Mouse (Mus musculus) E14TG2a.4 (cell line): ENCODE data around the gene Tbk1.

ENCODE experiments used
- H3K27me3 ChIP-seq: 2 replicates; pipeline ENCODE4 v1.6.1; 2014; ENCODE audit warnings: low read length, control low read depth; ENCODE audit not compliant: insufficient read depth
- H3K36me3 ChIP-seq: 2 replicates; pipeline ENCODE4 v1.6.1; 2014; ENCODE audit warnings: low read length, control low read depth; ENCODE audit not compliant: insufficient read depth
- H3K4me1 ChIP-seq: replicated peaks from 2 replicates; pipeline ENCODE4 v1.6.1; 2014; ENCODE audit warnings: low read depth, low read length, control low read depth
- H3K4me3 ChIP-seq: replicated peaks from 2 replicates; pipeline ENCODE4 v1.5.1; 2014; ENCODE audit warnings: mild to moderate bottlenecking, low read length
- H3K9me3 ChIP-seq: 2 replicates; pipeline ENCODE4 v1.6.1; 2014; ENCODE audit warnings: low read length, control low read depth
- CTCF ChIP-seq: conservative IDR thresholded peaks from 2 replicates; pipeline ENCODE4 v1.5.1; 2014; ENCODE audit warnings: low read length
- NANOG ChIP-seq: IDR thresholded peaks from 2 replicates; pipeline ENCODE4 v1.6.1; 2014; ENCODE audit warnings: borderline replicate concordance, low read length, mixed read lengths
- POU5F1 ChIP-seq: IDR thresholded peaks from 2 replicates; pipeline ENCODE4 v1.6.1; 2014; ENCODE audit warnings: low read length, borderline replicate concordance

The Tbk1 gene

DNA sequence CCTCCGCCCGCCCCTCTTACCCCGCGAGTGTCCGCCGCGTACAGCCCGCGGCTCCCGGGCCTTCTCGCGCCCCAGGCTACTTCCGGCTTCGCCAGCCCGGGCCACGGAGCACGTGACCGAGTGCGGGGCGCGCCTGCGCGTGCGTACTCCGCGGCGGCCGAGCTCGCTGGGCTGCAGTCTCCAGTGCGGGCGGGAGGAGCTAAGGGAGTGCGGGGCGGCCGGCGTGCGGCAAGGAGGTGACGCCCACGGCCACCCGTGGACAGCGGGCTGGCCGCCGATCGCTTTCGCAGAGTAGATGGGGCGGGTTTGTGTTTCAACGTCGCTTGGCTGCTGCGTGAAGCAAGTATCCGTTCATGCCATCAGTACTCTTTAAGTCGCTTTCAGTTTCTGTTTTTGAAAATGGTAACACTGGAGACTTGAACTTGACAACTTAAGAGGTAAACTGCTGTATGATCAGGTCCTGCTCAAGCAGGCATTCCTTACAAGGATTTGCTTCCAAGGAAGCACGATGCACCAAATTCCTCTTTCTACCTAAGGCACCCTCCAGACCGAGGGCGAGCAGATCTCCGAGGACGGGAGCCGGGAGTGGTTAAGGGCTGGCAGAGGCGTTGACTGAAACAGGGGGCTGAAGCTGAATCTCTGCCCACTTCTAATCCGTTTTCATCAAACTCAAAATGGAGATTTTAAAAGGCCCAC is at the start of gene Tbk1:
Gene Tbk1 (minus strand): TSS at position 113 of the 696 bp plus-strand sequence.
- no peak for TF ChIP-seq POU5F1
- TF ChIP-seq CTCF = no peak
- TF ChIP-seq NANOG = no peak
- no peaks in the 10 kb centered on the region for H3K27me3 ChIP-seq

DNA sequence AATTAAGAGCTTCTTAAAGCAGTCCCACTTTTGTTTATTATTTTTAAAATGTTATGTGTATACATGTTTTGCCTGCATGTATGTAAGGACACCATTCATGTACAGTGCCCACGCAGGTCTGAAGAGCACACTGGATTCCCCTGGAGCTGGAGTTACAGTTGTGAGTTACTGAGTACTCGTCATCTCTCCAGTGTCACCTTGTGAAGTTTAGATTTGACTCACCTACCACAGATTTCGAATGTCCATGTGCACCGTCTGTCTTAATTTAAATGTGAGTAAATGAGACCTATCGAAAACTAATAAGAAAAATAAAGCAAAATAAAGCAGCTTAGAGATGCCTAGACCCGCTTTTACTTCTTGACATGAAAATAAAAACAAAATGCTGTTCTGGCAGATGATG is 49.7 kb upstream of the Tbk1 start:
- Histone ChIP-seq H3K27me3 (peaks cover 3% of the 10 kb centered on the region; the same call in 1 of the 2 replicates), H3K4me3 (no peak overlapping the region), H3K4me1 (peaks cover 28% of the 10 kb centered on the region), H3K36me3 (no peaks in the 10 kb centered on the region), H3K9me3 (no peaks in the 10 kb centered on the region)
- TF ChIP-seq POU5F1 (no peak), NANOG (no peak), CTCF (no peak)

More for the DNA sequence above, at the start of gene Tbk1:
- H3K9me3 ChIP-seq = no peaks in the 10 kb centered on the region
- peaks cover 36% of the 10 kb centered on the region for H3K4me1 ChIP-seq
- peaks cover 63% of the 10 kb centered on the region for H3K36me3 ChIP-seq
- H3K4me3 ChIP-seq = peak within 1 kb of the TSS; percentile 88

DNA sequence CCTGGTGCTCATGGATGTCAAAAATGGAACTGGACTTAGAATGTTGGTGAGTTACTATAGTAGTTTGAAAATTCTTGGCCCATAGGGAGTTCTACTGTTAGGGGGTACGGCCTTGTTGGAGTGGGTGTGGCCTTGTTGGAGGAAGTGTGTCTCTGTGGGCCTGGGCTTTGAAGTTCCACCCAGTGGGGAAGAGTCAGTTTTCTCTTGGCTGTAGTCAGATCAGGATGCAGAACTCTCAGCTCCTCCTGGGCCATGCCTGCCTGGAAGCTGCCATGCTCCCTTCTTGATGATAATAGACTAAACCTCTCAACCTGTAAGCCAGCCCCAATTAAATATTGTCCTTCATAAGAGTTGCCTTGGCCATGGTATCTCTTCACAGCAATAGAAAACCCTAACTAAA is 47.6 kb upstream of the Tbk1 start:
- TF ChIP-seq CTCF (no peak), NANOG (no peak), POU5F1 (no peak)
- no peaks in the 10 kb centered on the region for H3K27me3 ChIP-seq
- no peaks in the 10 kb centered on the region for H3K9me3 ChIP-seq
- no peaks in the 10 kb centered on the region for H3K36me3 ChIP-seq
- H3K4me1 ChIP-seq = peaks cover 11% of the 10 kb centered on the region
- H3K4me3 ChIP-seq = no peak overlapping the region

DNA sequence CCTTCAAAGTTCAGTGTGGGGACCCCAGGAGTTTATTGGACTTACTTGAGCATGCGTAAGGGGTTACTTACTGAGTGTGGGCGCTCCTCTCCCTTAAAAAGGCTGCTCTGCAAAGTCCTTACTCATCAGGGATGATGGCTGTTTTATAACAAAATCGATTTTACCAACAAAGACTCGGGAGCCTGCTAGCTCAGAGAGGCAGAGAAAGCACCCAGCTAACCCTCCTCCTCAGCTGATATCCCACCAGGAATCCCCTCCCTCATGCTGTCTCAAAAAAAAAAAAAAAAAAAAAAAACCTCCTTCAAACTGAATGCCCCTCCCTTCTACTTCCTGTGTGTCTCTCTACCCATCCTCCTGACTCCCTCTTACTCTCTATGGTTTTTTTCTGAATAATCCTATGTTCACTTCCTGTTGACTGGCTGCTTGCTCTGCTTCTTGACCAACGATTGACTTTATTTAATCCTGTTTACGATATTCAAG is 42.0 kb upstream of the Tbk1 start:
- Histone ChIP-seq H3K4me3 (peak overlapping the region; percentile 94), H3K27me3 (no peaks in the 10 kb centered on the region), H3K4me1 (peaks cover 42% of the 10 kb centered on the region), H3K36me3 (peaks cover 12% of the 10 kb centered on the region; the same call in 1 of the 2 replicates), H3K9me3 (no peaks in the 10 kb centered on the region)
- TF ChIP-seq CTCF = no peak
- TF ChIP-seq NANOG = no peak
- TF ChIP-seq POU5F1 = no peak

DNA sequence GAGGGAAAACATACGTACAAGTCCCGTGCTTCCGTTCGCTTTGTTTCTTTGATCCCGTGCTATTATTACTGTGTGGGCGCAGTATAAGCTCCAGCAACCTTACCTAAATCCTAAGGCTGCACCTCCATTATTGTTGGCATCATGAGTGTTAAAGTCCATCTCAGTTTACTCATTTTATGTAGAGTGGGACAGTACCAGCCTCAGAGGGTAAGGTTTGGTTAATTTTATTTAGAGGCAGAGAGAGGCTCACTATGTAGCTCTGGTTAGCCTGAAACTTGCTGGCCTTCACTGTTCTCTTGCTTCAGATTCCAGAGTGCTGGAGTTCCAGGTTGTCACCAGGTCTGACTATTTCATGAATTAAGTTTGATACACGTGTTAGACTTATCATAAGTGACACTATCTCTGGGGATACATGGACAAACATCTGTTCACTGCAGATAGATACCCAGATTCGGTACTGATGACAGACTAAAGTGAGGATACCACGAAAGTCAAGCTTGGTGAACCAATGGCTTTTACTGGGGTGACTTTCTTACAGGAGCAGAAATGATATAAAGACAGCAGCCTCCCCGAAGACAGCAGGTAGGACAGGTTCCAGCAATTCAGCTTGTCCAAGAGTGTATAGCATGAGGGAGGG is 40.7 kb upstream of the Tbk1 start:
- TF ChIP-seq CTCF (no peak), NANOG (no peak), POU5F1 (no peak)
- H3K4me3 ChIP-seq = peak overlapping the region; percentile 94
- no peaks in the 10 kb centered on the region for H3K27me3 ChIP-seq
- H3K9me3 ChIP-seq = no peaks in the 10 kb centered on the region
- H3K4me1 ChIP-seq = peaks cover 53% of the 10 kb centered on the region
- peaks cover 22% of the 10 kb centered on the region for H3K36me3 ChIP-seq

DNA sequence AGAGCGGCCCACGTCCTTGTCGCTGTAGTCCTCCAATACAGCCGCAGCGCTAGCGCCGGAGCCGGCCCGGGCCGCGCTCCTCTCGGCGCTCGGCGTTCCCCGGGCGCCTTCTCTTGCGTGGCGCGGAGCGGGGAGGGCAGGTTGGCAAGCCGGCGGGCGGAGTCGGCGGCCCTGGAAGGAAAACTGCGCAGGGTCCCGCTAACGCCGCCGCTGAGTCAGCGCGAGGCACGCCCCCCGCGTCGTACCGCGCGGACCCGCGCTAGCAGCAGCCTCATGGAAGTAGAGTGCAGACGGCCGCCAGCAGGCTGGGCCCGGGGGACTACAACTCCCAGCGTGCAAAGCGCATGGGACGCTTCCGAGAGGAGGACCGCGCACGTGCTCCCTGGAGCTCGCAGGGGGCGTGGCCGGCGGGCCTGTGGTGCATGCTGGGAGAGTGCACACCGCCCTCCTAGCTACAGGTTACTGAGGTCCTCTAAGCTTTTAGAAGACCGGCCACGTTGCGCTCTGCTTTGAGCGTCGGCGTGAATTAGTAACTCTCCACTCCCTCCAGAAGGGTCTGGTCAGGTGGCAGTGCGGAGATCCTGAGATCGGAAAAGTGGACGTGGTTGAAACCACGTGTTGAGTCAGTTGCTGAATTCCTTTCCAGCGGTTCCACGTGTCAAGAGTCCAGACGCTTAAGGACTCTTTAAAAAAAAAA is 39.7 kb upstream of the Tbk1 start, which contains the start of gene Xpot:
Gene Xpot (minus strand): TSS at position 147 of the 697 bp plus-strand sequence.
- H3K9me3 ChIP-seq = no peaks in the 10 kb centered on the region
- TF ChIP-seq CTCF (no peak), POU5F1 (no peak), NANOG (no peak)
- peaks cover 32% of the 10 kb centered on the region for H3K36me3 ChIP-seq
- no peaks in the 10 kb centered on the region for H3K27me3 ChIP-seq
- H3K4me1 ChIP-seq = peaks cover 63% of the 10 kb centered on the region
- H3K4me3 ChIP-seq = peak within 1 kb of the TSS; percentile 94

DNA sequence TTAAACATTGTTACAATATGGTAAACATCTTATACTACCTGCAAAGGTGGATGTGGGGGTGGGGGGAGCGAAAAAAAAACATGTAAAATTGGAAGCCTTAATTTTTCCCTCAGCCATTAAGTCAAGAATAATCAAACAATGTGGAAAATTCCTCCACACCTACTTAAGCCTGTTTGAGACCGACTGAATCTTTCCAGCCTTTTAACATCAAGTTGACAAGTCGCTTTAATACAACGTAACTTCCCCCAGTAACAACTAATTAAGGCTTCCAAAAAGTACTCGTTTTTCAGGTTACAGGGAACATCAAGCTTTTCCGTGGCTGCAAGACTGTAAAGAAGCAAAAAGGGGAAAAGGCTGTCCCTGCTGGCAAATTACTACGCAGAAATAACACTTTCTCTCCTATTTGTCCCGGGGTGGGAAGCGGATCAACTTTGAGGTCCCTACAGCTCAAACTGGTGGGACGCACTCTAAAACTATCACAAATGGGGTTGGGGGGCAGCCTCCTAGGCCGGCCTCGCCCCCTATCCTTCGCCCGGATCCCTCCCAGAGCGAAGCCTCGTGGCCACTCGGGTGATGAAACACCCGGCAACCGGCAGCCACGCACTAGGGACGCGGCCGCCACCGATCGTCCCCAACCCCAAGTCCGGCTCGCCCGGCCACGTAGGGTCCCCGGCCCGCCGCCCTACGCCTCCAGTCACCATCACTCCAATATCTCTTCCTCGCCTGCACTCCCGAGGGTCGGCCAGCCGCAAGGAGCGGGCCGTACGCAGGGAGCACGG is 39.0 kb upstream of the Tbk1 start:
- peaks cover 39% of the 10 kb centered on the region for H3K36me3 ChIP-seq
- no peaks in the 10 kb centered on the region for H3K9me3 ChIP-seq
- peaks cover 71% of the 10 kb centered on the region for H3K4me1 ChIP-seq
- peak overlapping the region; percentile 94 for H3K4me3 ChIP-seq
- TF ChIP-seq NANOG = no peak
- no peak for TF ChIP-seq POU5F1
- no peak for TF ChIP-seq CTCF
- no peaks in the 10 kb centered on the region for H3K27me3 ChIP-seq

DNA sequence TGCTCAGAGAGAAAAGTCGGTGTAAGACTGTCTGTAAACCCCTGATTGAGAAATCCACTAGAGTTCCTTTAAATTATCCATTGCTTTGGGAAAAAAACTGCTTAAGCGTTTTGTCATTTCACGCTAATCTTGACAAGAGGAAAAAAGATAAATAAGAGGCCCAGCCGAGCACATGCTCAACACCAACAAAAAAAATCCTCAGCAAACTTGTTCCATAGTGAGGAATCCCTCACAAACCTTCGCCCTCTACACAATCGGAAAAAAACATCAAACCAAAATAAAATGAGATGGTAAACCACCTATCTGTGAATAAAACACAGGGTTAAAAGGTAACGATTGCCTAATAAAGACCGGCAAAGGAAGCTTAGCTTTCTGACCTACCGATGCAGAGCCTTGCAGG is 38.4 kb upstream of the Tbk1 start:
- Histone ChIP-seq H3K9me3 (no peaks in the 10 kb centered on the region), H3K27me3 (no peaks in the 10 kb centered on the region), H3K4me1 (peaks cover 77% of the 10 kb centered on the region), H3K36me3 (peaks cover 45% of the 10 kb centered on the region), H3K4me3 (peak overlapping the region; percentile 94)
- TF ChIP-seq POU5F1 = no peak
- no peak for TF ChIP-seq CTCF
- TF ChIP-seq NANOG = no peak
